Mouse (Mus musculus) thymus, adult 2 months (tissue): ENCODE results near the gene Zc3h6. TPM values are rescaled to one million over a fixed set of nuclear protein-coding genes. Genes with fewer than 3 reads are reported as not detected.

Experiments
- DNase-seq: peaks from one replicate; pipeline ENCODE4 v3.0.0; 2021
- H3K27ac ChIP-seq: fragments of 200-500 bp; 2 replicates; pipeline ENCODE4 v1.5.1; 2012; ENCODE audit warnings: low read length, control low read depth; ENCODE audit not compliant: control insufficient read depth, insufficient read depth
- H3K27me3 ChIP-seq: fragments of 200-500 bp; 2 replicates; pipeline ENCODE4 v1.6.1; 2012; ENCODE audit warnings: mild to moderate bottlenecking, low read length, moderate library complexity, mixed read lengths; ENCODE audit not compliant: control insufficient read depth, insufficient read depth
- H3K36me3 ChIP-seq: fragments of 200-500 bp; 2 replicates; pipeline ENCODE4 v1.6.1; 2012; ENCODE audit warnings: mild to moderate bottlenecking, low read length, moderate library complexity; ENCODE audit not compliant: control insufficient read depth, insufficient read depth
- H3K4me1 ChIP-seq: fragments of 200-500 bp; replicated peaks from 2 replicates; pipeline ENCODE4 v1.6.1; 2012; ENCODE audit warnings: low read length; ENCODE audit not compliant: control insufficient read depth, insufficient read depth
- H3K4me3 ChIP-seq: fragments of 200-500 bp; 2 replicates; pipeline ENCODE4 v1.5.1; 2012; ENCODE audit warnings: mild to moderate bottlenecking, low read length, control low read depth, moderate library complexity; ENCODE audit not compliant: control insufficient read depth, insufficient read depth
- CTCF ChIP-seq: fragments of 200-500 bp; IDR thresholded peaks from 2 replicates; pipeline ENCODE4 v1.5.1; 2012; ENCODE audit warnings: mild to moderate bottlenecking, control low read depth, low read length, moderate library complexity, borderline replicate concordance; ENCODE audit not compliant: control insufficient read depth, poor library complexity, insufficient read depth; ENCODE audit errors: extremely low read depth
- POLR2A ChIP-seq: fragments of 200-500 bp; IDR thresholded peaks from 2 replicates; pipeline ENCODE4 v1.6.1; 2012; ENCODE audit warnings: mild to moderate bottlenecking, low read length, control low read depth, moderate library complexity; ENCODE audit not compliant: control insufficient read depth, poor library complexity, insufficient read depth; ENCODE audit errors: extremely low read depth
- WGBS: fragments of 180-500 bp; shearing (Covaris S2); methylation state at CpG from one replicate; pipeline ENCODE4 v1.1.7; 2018; 5-methylcytosine and 5-hydroxymethylcytosine counted together
- polyA plus RNA-seq: library from polyadenylated mRNA; depleted of rRNA; stranded (reverse); fragments of >200 nt; gene quantifications from 2 replicates; pipeline ENCODE4 v1.2.3, GENCODE M21; 2012

The Zc3h6 gene
- polyA plus RNA-seq, 1 experiment = 2.6 TPM

- WGBS = 91% methylated on average over 8 of the region's 8 CpGs
- TF ChIP-seq POLR2A = no peak
- no peak for TF ChIP-seq CTCF
- Histone ChIP-seq H3K27me3 (no peaks in the 10 kb centered on the region), H3K4me1 (no peaks in the 10 kb centered on the region), H3K27ac (no peak within 1 kb of the TSS), H3K36me3 (no peaks in the 10 kb centered on the region), H3K4me3 (no peak within 1 kb of the TSS)
- DNase-seq = no peak
Measured at GRCm38 (mm10) chr2:129047811-129048210, 80.6 kb downstream of the Zc3h6 start, which contains the start of gene Vinac1. TSS of gene Vinac1 (minus strand) at chr2:129048172.

- TF ChIP-seq POLR2A = no peak
- TF ChIP-seq CTCF = no peak
- Histone ChIP-seq H3K4me3 (no peak overlapping the region), H3K4me1 (no peaks in the 10 kb centered on the region), H3K27me3 (no peaks in the 10 kb centered on the region), H3K36me3 (no peaks in the 10 kb centered on the region), H3K27ac (no peak overlapping the region)
- DNase-seq = no peak
- WGBS = 66% methylated on average over 4 of the region's 4 CpGs
Measured at GRCm38 (mm10) chr2:129052451-129052983, 85.3 kb downstream of the Zc3h6 start.

GRCm38 (mm10) chr2:129055741-129056140 lies 88.5 kb downstream of the Zc3h6 start:
- H3K4me1 ChIP-seq = no peaks in the 10 kb centered on the region
- H3K27me3 ChIP-seq = no peaks in the 10 kb centered on the region
- DNase-seq = no peak
- WGBS = 91% methylated on average over 6 of the region's 6 CpGs
- no peaks in the 10 kb centered on the region for H3K36me3 ChIP-seq
- no peak for TF ChIP-seq CTCF
- no peak for TF ChIP-seq POLR2A
- no peak overlapping the region for H3K4me3 ChIP-seq
- no peak overlapping the region for H3K27ac ChIP-seq

- Histone ChIP-seq H3K27ac (no peak overlapping the region), H3K4me1 (no peaks in the 10 kb centered on the region), H3K4me3 (no peak overlapping the region), H3K36me3 (no peaks in the 10 kb centered on the region), H3K27me3 (no peaks in the 10 kb centered on the region)
- DNase-seq = peak; percentile 49
- TF ChIP-seq CTCF = no peak
- no peak for TF ChIP-seq POLR2A
- WGBS = 75% methylated on average over 9 of the region's 9 CpGs
Measured at GRCm38 (mm10) chr2:129056597-129056996, 89.4 kb downstream of the Zc3h6 start.

- H3K4me1 ChIP-seq = no peaks in the 10 kb centered on the region
- WGBS = over 99% methylated on average over 8 of the region's 8 CpGs
- no peaks in the 10 kb centered on the region for H3K27me3 ChIP-seq
- no peaks in the 10 kb centered on the region for H3K36me3 ChIP-seq
- DNase-seq = no peak
- no peak overlapping the region for H3K4me3 ChIP-seq
- H3K27ac ChIP-seq = no peak overlapping the region
- TF ChIP-seq CTCF (no peak), POLR2A (no peak)
Measured at GRCm38 (mm10) chr2:129057256-129057655, 90.1 kb downstream of the Zc3h6 start.

GRCm38 (mm10) chr2:129057920-129058361 lies 90.7 kb downstream of the Zc3h6 start:
- Histone ChIP-seq H3K27me3 (no peaks in the 10 kb centered on the region), H3K36me3 (no peaks in the 10 kb centered on the region), H3K4me3 (no peak overlapping the region), H3K4me1 (no peaks in the 10 kb centered on the region), H3K27ac (no peak overlapping the region)
- TF ChIP-seq CTCF = no peak
- WGBS = 77% methylated on average over 6 of the region's 6 CpGs
- DNase-seq = no peak
